Mouse (Mus musculus) kidney, postnatal 14 days (tissue): ENCODE measurements at regions not wholly inside any gene's neighbourhood (a gene's known extent, or its start where the extent isn't known, plus 50 kb on each side); places are given as distances from the start of the nearest gene placed in this dataset.

Experiments
- DNase-seq: peaks from one replicate; pipeline ENCODE4 v3.0.0; 2022; ENCODE audit warnings: mixed read lengths

- DNase-seq, result no peak
Observed at GRCm38 (mm10) chr10:66433490-66433889, 662.4 kb upstream of the Jmjd1c start.

DNA sequence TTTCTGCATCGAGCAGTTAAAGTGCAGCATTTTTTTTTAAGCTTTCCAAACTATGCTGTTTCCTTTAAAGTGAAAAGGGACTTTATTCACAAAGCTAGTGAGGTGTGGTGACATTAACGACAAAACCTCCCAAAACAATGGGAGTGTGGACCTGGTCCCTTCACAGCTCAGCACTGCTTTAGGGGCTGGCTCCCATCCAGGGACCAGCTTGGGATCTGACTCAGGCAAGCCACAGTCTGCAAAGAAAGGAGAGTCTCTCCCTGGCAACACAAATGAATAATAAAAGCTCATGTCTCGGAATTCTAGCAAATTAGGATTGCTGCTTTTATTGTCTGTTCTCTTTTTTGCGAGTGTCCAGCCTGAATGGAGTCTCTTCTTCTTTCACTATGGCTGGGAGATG, 625.2 kb upstream of the Jmjd1c start:
- DNase-seq, result no peak

GRCm38 (mm10) chr10:66472038-66472437, 623.9 kb upstream of the Jmjd1c start:
- no peak for DNase-seq

- no peak for DNase-seq
Observed at GRCm38 (mm10) chr10:66475187-66475735, 620.7 kb upstream of the Jmjd1c start.

DNA sequence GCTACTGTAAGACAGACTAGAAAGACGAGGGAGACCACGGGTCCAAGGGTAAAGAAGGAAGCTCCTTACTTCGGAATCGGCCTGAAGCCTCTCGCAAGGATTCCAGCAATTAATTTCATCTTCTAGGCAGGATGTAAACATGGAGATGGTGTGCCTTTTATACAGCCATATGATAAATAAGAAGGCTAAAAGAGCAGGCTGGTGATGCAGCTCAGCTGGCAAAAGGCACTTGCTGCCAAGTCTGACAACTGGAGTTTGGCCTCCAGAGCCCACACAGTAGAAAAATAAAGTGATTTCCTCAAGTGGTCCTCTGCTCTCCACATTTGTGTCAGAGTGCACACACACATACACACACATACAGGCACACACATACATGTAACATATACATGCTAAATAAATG, 605.1 kb upstream of the Jmjd1c start:
- no peak for DNase-seq

- no peak for DNase-seq
Observed at GRCm38 (mm10) chr10:66491850-66492249, 604.1 kb upstream of the Jmjd1c start.

DNA sequence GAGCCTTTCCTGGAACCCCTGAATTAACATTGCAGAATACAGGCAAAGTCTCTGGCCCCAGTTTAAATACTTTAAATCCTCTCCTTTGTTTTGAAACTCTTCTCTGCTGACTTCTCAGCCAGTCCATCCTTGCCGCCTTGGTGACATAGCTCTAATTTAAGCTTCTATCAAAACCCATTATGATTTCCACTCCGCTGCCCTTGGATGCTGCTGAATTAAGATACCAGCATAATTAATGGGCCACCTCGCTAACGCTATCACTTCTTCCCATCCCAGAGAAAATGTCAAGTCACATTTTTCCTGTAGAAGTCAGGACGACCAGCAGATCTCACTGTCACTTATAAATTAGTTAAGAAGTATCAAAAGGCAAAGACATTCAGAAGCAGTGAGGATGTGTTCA, 556.1 kb upstream of the Jmjd1c start:
- no peak for DNase-seq

GRCm38 (mm10) chr10:66546656-66547055, 549.3 kb upstream of the Jmjd1c start:
- no peak for DNase-seq

DNA sequence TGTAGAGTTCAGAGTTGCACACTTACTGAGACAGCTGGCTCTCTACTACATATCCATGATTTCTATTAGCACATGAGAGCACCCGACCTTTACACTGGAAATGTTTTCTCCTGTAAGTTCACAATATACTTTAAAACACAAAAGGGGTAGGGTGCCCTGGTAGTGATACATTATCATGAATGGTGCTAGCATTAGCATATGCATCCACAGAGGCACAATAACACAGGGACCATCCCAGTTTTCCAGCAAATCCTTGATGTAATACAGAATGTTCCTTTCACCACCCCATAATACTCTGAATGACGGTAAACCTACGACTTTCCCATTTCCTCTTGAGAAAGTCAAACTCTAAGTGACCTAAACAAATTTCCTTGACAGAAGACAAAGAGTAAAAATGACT, 548.3 kb upstream of the Jmjd1c start:
- no peak for DNase-seq

GRCm38 (mm10) chr10:66548073-66548472, 547.9 kb upstream of the Jmjd1c start:
- DNase-seq, result peak; percentile 4

- DNase-seq, result peak; percentile 38
Observed at GRCm38 (mm10) chr10:66552919-66553318, 543.0 kb upstream of the Jmjd1c start.

DNA sequence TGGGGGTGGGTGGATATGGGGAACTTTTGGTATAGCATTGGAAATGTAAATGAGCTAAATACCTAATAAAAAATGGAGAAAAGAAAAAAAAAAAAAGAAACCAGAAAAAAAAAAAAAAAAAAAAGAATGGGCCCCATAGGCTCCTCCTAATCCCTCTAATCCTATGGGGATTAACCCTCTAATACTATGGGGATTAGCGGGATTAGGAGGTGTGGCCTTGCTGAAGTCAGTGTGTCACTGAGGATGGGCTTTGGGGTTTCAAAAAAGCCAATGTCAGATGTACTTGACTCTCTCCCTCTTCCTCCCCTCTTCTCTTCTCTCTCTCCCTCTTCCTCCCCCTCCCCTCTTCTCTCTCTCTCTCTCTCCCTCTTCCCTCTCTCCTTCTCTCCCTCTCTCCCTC, 541.7 kb upstream of the Jmjd1c start:
- no peak for DNase-seq

GRCm38 (mm10) chr10:66558097-66558840, 537.7 kb upstream of the Jmjd1c start:
- no peak for DNase-seq

DNA sequence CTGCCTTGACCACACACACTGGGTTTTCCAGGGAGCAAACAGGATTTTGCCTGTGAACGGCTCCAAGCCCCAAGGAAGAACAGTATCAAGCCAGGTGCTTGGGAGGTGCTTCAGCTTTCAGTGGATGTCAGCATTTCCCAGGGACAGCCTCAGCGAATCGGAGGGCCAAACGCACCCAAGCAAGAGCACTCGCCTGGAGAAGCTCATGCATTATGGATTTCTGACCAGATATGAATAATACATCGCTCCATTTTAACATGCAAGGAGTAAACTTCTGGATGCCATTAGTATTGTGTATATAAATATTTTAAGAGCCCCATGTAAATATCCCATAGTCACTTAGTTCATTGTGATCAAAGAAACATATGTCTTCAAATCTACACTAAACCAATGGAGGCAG, 530.6 kb upstream of the Jmjd1c start:
- no peak for DNase-seq

DNA sequence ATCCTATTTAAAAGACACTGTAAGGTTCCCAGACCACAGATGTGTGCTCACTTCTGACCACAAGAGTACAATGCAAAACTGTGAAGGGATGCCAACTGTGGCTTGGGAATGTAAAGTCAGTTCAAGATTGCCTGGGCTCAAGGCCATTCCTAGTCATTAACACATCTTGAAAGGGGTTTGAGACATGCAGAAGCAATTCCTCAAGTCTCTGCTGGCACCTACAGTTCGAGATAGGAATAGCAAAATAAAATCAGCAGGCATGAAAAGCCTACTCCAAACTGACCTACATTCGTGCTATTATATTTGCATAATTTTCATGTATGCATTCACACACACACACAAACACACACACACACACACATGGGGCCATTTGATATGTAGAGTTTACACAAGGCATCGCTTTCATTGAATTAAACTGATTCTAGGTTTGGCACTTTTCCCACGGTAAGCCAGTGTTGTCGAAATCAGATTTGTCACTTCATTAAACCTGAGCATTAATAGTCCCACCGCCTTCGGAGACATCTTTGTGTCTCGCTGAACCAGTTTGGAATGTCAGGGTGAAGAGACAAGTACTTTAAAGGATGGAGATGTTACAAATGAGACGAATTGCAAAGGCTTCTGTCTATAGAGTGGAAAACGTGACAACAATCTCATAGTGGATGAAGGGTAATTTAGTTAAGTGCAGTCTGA, 520.9 kb upstream of the Jmjd1c start:
- DNase-seq, result peak; percentile 11

DNA sequence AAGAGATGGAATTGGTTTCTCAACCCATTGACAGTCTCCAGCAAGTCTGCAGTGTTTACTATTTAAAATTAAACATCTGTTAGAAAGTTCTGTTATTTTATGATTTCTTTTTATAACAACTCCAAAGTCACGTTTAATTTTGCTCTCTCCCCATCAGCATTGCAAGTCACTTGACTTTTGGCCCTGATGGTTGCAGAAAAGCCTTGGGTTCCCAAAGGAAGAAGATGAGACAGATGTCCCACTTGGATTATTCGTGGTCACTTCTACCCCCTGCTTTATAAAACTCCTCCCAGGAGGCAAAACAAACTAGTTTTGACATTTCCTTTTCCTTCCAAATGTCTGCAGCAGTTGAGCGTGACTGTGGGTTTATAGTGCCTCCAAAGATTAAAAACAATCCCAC, 502.9 kb upstream of the Jmjd1c start:
- DNase-seq, result no peak

- no peak for DNase-seq
Observed at GRCm38 (mm10) chr10:66593506-66593905, 502.4 kb upstream of the Jmjd1c start.

- DNase-seq, result no peak
Observed at GRCm38 (mm10) chr10:66597952-66598351, 498.0 kb upstream of the Jmjd1c start.

DNA sequence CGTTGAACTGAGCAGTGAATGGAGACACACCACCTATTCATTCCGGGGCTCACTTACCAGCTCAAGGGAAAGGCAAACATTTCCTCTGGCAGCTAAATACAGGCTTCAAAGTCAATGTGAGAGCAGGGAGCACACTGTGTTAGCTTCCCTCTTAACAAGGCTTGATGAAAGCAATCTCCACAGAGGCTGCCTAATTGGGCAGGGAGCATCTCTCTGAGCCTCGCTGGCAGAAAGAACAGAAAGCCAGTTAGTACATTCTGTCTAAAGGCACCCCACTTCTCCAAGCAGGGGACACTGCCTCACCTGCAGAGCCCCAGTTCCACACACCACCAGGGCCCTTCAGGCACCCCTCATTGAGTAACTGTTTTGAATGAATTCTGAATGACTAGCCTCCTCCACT, 488.8 kb upstream of the Jmjd1c start:
- DNase-seq, result no peak

- DNase-seq, result no peak
Observed at GRCm38 (mm10) chr10:66616280-66616679, 479.6 kb upstream of the Jmjd1c start.

- peak; percentile 21 for DNase-seq
Observed at GRCm38 (mm10) chr10:66630996-66631395, 464.9 kb upstream of the Jmjd1c start.

DNA sequence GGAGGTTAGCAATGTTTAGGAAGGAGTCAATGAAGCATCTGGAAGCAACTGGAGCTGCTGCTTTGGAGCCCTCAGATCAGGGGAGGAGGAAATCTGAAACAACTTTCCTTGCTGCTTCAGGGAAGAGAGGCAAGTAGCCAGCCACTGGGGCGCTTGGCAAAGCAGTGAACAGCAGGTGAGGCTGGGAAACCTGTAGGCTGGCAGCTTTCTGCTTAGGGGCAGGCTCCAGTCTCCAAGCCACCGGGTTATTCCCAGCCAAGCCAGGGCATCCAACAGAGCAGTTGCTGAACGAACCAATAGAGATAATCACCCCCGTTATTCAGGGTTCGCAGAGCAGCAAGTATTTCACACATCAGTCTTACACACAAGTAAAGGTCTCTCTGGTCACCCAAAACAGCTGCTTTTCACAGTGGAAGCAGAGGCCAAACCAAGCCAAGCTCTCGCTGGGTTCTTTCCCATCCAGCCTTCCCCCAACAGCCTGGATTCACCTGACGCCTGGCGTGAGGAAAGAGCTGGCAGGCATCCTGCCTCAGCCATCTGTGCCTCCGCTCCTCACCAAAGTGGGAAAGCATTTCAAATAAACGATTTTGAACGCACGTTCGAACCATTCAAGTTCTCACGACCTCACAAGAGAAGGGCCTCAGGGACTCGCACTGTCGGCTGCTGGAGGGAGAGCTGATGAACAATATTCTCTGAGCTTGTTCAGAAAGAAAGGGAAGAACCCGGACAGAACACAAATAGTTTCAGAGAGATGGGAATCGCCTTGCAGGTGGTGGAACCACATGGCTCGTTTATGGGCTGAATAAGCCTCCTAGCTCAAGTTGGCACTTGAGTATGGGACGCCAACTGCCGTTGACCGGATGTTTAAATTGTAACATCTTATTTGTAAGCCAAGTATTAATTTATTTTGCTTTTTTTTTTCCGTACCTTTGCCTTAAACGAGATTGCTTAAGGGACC, 454.8 kb upstream of the Jmjd1c start:
- no peak for DNase-seq

DNA sequence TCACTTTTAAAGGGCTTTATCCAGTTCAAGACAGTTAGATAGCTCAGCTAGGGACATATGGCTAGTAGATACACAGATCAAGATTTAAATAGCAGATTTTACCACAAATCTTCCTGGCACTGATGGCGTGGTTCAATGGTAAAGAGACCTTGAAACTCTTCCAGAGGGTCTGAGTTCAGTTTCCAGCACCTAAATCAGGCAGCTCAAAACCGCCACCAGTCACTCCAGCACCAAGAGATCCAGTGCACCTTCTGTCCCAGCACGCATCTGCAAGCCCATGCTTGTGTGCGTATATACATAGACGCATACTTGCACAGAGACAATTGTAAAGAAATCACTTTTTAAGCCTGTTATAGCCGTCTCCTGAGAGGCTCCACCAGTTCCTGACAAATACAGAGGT, 454.0 kb upstream of the Jmjd1c start:
- no peak for DNase-seq
